Mouse (Mus musculus) spleen, adult 2 months (tissue): ENCODE data around the gene Bphl.

Source experiments
- CTCF ChIP-seq: fragments of 200-500 bp; IDR thresholded peaks from 2 replicates; pipeline ENCODE4 v1.5.1; 2011; ENCODE audit warnings: mild to moderate bottlenecking, inconsistent platforms; ENCODE audit not compliant: insufficient read depth, insufficient read length, insufficient replicate concordance; ENCODE audit errors: extremely low read depth
- POLR2A ChIP-seq: fragments of 200-500 bp; IDR thresholded peaks from 2 replicates; pipeline ENCODE4 v1.6.1; 2011; ENCODE audit warnings: low read depth, low read length, inconsistent platforms

DNA sequence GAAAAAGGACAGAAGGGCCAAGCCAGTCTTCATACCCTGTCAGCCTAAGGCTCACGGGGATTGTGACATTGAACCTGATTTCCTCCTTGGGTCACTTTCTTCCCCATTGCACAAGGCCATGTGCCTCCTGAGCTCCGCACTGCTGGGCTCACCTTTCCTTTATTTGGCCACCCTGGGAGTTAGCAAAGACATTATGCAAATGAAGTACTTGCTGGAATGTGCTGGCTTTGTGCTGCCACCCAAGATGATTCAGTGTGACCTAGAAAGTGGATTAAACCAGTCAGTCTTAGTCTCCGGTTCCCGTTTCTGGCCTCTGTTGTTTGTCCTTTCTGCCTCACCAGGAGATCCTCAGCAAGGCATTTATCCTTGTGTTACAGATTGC, 72.3 kb downstream of the Bphl start:
- TF ChIP-seq CTCF, result no peak
- TF ChIP-seq POLR2A, result no peak
